Mouse (Mus musculus): ENCODE measurements around the gene Mmp25. TPM values are rescaled to one million over a fixed set of nuclear protein-coding genes. Genes with fewer than 3 reads are reported as not detected.

Gene Mmp25
- polyA plus RNA-seq, 1 experiment from 2014 or later, result 0.20 TPM

- WGBS (ENCODE audit: insufficient replicate concordance), result 10% methylated on average over 13 of the region's 13 CpGs
Observed at GRCm38 (mm10) chr17:23592926-23593300, 52.2 kb downstream of the Mmp25 start.

GRCm38 (mm10) chr17:23592208-23592925 is 52.7 kb downstream of the Mmp25 start:
- H3K4me3 ChIP-seq, result peak overlapping the region; percentile 63
- H3K27ac ChIP-seq, result peak overlapping the region; percentile 23; the same call in 1 of the 2 replicates
- H3K36me3 ChIP-seq, result no peaks in the 10 kb centered on the region
- H3K9me3 ChIP-seq (replicated peaks), result no peaks in the 10 kb centered on the region
- ATAC-seq, result peak; percentile 99
- H3K4me1 ChIP-seq, result peaks cover 12% of the 10 kb centered on the region
- no peaks in the 10 kb centered on the region; the same call in 1 of the 2 replicates for H3K27me3 ChIP-seq (replicated peaks)
- peak overlapping the region; percentile 70 for H3K4me2 ChIP-seq
- whole genome bisulfite sequencing (ENCODE audit: insufficient replicate concordance), result 8% methylated on average over 34 of the region's 34 CpGs
- H3K9ac ChIP-seq, result peak overlapping the region; percentile 62

More at GRCm38 (mm10) chr17:23592926-23593300, 52.2 kb downstream of the Mmp25 start:
- Histone ChIP-seq H3K4me2 (peak overlapping the region; percentile 70), H3K4me3 (peak overlapping the region; percentile 63), H3K27ac (peak overlapping the region; percentile 23; the same call in 1 of the 2 replicates), H3K9me3 (replicated peaks) (no peaks in the 10 kb centered on the region), H3K27me3 (replicated peaks) (no peaks in the 10 kb centered on the region), H3K9ac (peak overlapping the region; percentile 62), H3K4me1 (peaks cover 15% of the 10 kb centered on the region), H3K36me3 (no peaks in the 10 kb centered on the region)
- ATAC-seq, result peak; percentile 51

GRCm38 (mm10) chr17:23587253-23587652 is 57.8 kb downstream of the Mmp25 start:
- H3K4me2 ChIP-seq, result no peak overlapping the region
- no peaks in the 10 kb centered on the region for H3K36me3 ChIP-seq
- H3K4me3 ChIP-seq, result no peak overlapping the region
- no peak overlapping the region for H3K9ac ChIP-seq
- H3K4me1 ChIP-seq, result peaks cover 25% of the 10 kb centered on the region
- no peaks in the 10 kb centered on the region for H3K9me3 ChIP-seq (replicated peaks)
- no peak for ATAC-seq
- peaks cover 21% of the 10 kb centered on the region for H3K27me3 ChIP-seq (replicated peaks)
- WGBS (ENCODE audit: insufficient replicate concordance), result 49% methylated on average over 2 of the region's 2 CpGs
- no peak overlapping the region for H3K27ac ChIP-seq

- 2% methylated on average over 22 of the region's 22 CpGs for WGBS (ENCODE audit: insufficient replicate concordance)
- Histone ChIP-seq H3K4me2 (peak overlapping the region; percentile 62), H3K4me1 (peaks cover 20% of the 10 kb centered on the region), H3K27me3 (replicated peaks) (peaks cover 21% of the 10 kb centered on the region), H3K9me3 (replicated peaks) (no peaks in the 10 kb centered on the region), H3K27ac (no peak overlapping the region), H3K4me3 (peak overlapping the region; percentile 60), H3K36me3 (0 out of 2 replicates have a peak, but pooled peaks cover 6% of the 10 kb centered on the region), H3K9ac (peak overlapping the region; percentile 50)
- peak; percentile 36; the same call in 1 of the 2 replicates for ATAC-seq
Observed at GRCm38 (mm10) chr17:23585721-23586491, 59.2 kb downstream of the Mmp25 start.

GRCm38 (mm10) chr17:23584786-23585185 is 60.3 kb downstream of the Mmp25 start:
- H3K9me3 ChIP-seq (replicated peaks), result no peaks in the 10 kb centered on the region
- H3K9ac ChIP-seq, result no peak overlapping the region
- no peak for ATAC-seq
- peak overlapping the region; percentile 62 for H3K4me2 ChIP-seq
- 66% methylated on average over 8 of the region's 8 CpGs for WGBS (ENCODE audit: insufficient replicate concordance)
- peaks cover 20% of the 10 kb centered on the region for H3K4me1 ChIP-seq
- no peak overlapping the region for H3K4me3 ChIP-seq
- 0 out of 2 replicates have a peak, but pooled peaks cover 17% of the 10 kb centered on the region for H3K36me3 ChIP-seq
- H3K27ac ChIP-seq, result no peak overlapping the region
- peaks cover 21% of the 10 kb centered on the region for H3K27me3 ChIP-seq (replicated peaks)

Other genes with a start within 250 kb of the Mmp25 start
- gene Vmn2r117, start 165.6 kb downstream of the Mmp25 start, polyA plus RNA-seq (2016; fragmentation: Nextera tagmentation; extraction: Ambion mirVana), result not detected in 2 replicates
- 8.3 and 9.1 TPM in 2 replicates for gene Zfp213, start 81.0 kb downstream of the Mmp25 start, polyA plus RNA-seq (2016; fragmentation: Nextera tagmentation; extraction: Ambion mirVana)
- 2.8 and 2.9 TPM in 2 replicates for gene Zfp13, start 45.8 kb downstream of the Mmp25 start, polyA plus RNA-seq (2016; fragmentation: Nextera tagmentation; extraction: Ambion mirVana)
- gene Zscan10, start 44.4 kb downstream of the Mmp25 start, polyA plus RNA-seq (2016; fragmentation: Nextera tagmentation; extraction: Ambion mirVana), result not detected in 2 replicates
- gene Bicdl2, start 15.2 kb upstream of the Mmp25 start, polyA plus RNA-seq (2016; fragmentation: Nextera tagmentation; extraction: Ambion mirVana), result not detected in 2 replicates
- gene Hcfc1r1, start 28.3 kb upstream of the Mmp25 start, polyA plus RNA-seq (2016; fragmentation: Nextera tagmentation; extraction: Ambion mirVana), result 23.6 and 25.5 TPM in 2 replicates
- gene Thoc6, start 28.6 kb upstream of the Mmp25 start, polyA plus RNA-seq (2016; fragmentation: Nextera tagmentation; extraction: Ambion mirVana), result 31.4 and 36.1 TPM in 2 replicates
- 7.1 and 7.8 TPM in 2 replicates for gene Tnfrsf12a, start 32.2 kb upstream of the Mmp25 start, polyA plus RNA-seq (2016; fragmentation: Nextera tagmentation; extraction: Ambion mirVana)
- 0.78 and 2.3 TPM in 2 replicates for gene Cldn6, start 34.0 kb upstream of the Mmp25 start, polyA plus RNA-seq (2016; fragmentation: Nextera tagmentation; extraction: Ambion mirVana)
- 0.08 and 0.11 TPM in 2 replicates for gene Cldn9, start 38.7 kb upstream of the Mmp25 start, polyA plus RNA-seq (2016; fragmentation: Nextera tagmentation; extraction: Ambion mirVana)
- gene 1520401A03Rik, start 77.5 kb upstream of the Mmp25 start, polyA plus RNA-seq (2016; fragmentation: Nextera tagmentation; extraction: Ambion mirVana), result 0.05 and 0.10 TPM in 2 replicates
- 41.1 and 42.1 TPM in 2 replicates for gene Pkmyt1, start 81.1 kb upstream of the Mmp25 start, polyA plus RNA-seq (2016; fragmentation: Nextera tagmentation; extraction: Ambion mirVana)
- gene Paqr4, start 95.6 kb upstream of the Mmp25 start, polyA plus RNA-seq (2016; fragmentation: Nextera tagmentation; extraction: Ambion mirVana), result 7.4 and 8.4 TPM in 2 replicates
- 0.17 and 0.55 TPM in 2 replicates for gene Kremen2, start 100.6 kb upstream of the Mmp25 start, polyA plus RNA-seq (2016; fragmentation: Nextera tagmentation; extraction: Ambion mirVana)
- gene Flywch1, start 126.3 kb upstream of the Mmp25 start, polyA plus RNA-seq (2016; fragmentation: Nextera tagmentation; extraction: Ambion mirVana), result 22.4 and 22.6 TPM in 2 replicates
- gene Flywch2, start 140.8 kb upstream of the Mmp25 start, polyA plus RNA-seq (2016; fragmentation: Nextera tagmentation; extraction: Ambion mirVana), result 2.9 and 3.6 TPM in 2 replicates
- gene Srrm2, start 145.3 kb upstream of the Mmp25 start, polyA plus RNA-seq (2016; fragmentation: Nextera tagmentation; extraction: Ambion mirVana), result 334 and 339 TPM in 2 replicates
- 588 and 602 TPM in 2 replicates for gene Elob, start 183.9 kb upstream of the Mmp25 start, polyA plus RNA-seq (2016; fragmentation: Nextera tagmentation; extraction: Ambion mirVana)
- gene Prss33, start 190.8 kb upstream of the Mmp25 start, polyA plus RNA-seq (2016; fragmentation: Nextera tagmentation; extraction: Ambion mirVana), result not detected in 2 replicates
- gene Prss32, start 198.6 kb upstream of the Mmp25 start, polyA plus RNA-seq (2016; fragmentation: Nextera tagmentation; extraction: Ambion mirVana), result not detected in 2 replicates
- gene Prss41, start 198.9 kb upstream of the Mmp25 start, polyA plus RNA-seq (2016; fragmentation: Nextera tagmentation; extraction: Ambion mirVana), result 0.32 and 0.45 TPM in 2 replicates
- gene Prss21, start 222.8 kb upstream of the Mmp25 start, polyA plus RNA-seq (2016; fragmentation: Nextera tagmentation; extraction: Ambion mirVana), result not detected in 2 replicates
- gene Dcpp1, start 235.6 kb upstream of the Mmp25 start, polyA plus RNA-seq (2016; fragmentation: Nextera tagmentation; extraction: Ambion mirVana), result not detected in 2 replicates
- not detected in 2 replicates for gene Dcpp2, start 235.6 kb upstream of the Mmp25 start, polyA plus RNA-seq (2016; fragmentation: Nextera tagmentation; extraction: Ambion mirVana)